Mouse (Mus musculus) B cell, adult 67 days (primary cell): ENCODE measurements around the gene Gnrhr. TPM values are rescaled to one million over a fixed set of nuclear protein-coding genes. Genes with fewer than 3 reads are reported as not detected.

Experiments used
- total RNA-seq, 2 experiments: library from RNA; stranded (reverse); gene quantifications; 4 replicates each; pipeline ENCODE4 v1.2.4; 2023

Gene Gnrhr
- not detected for total RNA-seq

DNA sequence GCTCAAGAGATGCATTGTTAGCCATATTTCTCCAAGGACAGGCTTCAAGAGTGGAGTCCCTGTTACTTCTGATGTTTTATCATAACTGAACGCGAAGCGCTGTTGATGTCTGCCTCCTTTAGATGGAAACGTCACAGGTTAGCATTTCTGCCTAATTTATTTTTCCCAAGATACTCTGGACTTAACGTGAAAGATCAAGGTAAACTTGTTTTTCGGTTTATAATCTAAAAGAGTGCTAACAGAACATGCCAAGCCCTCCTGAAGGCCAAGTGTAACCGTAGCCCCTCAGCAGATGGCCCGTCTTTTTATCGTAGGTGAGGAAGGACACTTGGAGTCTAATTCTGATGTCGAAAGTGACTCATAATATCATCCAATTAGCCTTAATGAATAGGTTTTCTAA is at the start of gene Gnrhr:
Gnrhr (minus strand) TSS at position 101 of the 400 bp plus-strand sequence.

DNA sequence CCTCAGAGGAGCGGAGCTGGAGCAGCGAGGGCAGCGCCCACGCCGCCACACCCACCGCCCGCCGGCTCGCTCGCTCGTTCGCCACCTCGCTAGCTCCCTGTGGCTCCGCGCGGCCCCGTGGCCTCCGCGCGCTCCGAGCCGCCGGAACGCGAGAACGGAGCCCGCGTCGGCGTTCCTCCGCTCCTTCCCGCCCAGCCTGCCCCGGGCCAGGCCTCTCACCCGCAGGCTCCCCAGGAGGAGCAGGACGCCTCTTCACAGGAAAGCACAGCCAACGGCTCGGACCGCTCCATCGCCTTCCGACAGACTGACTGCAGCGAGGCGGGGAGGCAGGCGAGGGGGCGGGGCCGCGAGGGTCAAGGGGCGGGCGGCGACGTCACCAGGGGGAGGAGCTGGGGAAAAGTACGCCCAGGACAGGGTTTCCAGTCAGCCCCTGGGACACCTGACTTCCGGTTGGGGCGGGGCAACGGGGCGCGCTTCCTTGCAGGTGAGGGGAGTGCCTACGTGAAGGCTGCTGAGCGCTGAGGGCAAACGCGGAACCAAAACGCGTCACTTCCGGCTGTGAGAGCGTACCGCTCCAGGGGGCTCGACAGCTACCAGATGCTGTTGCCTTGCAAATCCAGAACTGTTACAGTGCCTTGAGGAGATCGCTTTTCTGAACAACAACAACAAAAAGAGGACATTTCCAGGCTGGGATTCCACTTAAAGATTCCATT is 25.1 kb downstream of the Gnrhr start, which contains the start of gene Uba6:
Uba6 (minus strand) TSS at position 355 of the 713 bp plus-strand sequence.

Other genes with a start within 250 kb of the Gnrhr start
- 10 to 100 TPM; 24.0 to 26.5 TPM for gene Cenpc1, start 132.3 kb downstream of the Gnrhr start, total RNA-seq
- gene Stap1, start 126.2 kb downstream of the Gnrhr start, total RNA-seq, result 100 to 1,000 TPM; 283 to 334 TPM
- 10 to 100 TPM; 21.4 to 22.9 TPM for gene Uba6, start 25.1 kb downstream of the Gnrhr start, total RNA-seq
- gene Tmprss11c, start 91.4 kb upstream of the Gnrhr start, total RNA-seq, result not detected
- gene Tmprss11d, start 175.5 kb upstream of the Gnrhr start, total RNA-seq, result not detected